Mouse (Mus musculus) liver, postnatal 0 days (tissue): ENCODE data around the gene Aptx. TPM values are rescaled to one million over a fixed set of nuclear protein-coding genes. Genes with fewer than 3 reads are reported as not detected.

Experiments used
- ATAC-seq: fragments of 200-750 bp; cut with Nextera tagmentation; 2 replicates; pipeline ENCODE4 v1.8.0; 2017; ENCODE audit warnings: mild to moderate bottlenecking, moderate library complexity
- DNase-seq: peaks from one replicate; pipeline ENCODE4 v3.0.0-alpha.2; 2016
- H3K27ac ChIP-seq: fragments of 300-500 bp; sonication (generic); 2 replicates; pipeline ENCODE4 v1.5.1; 2014; ENCODE audit warnings: antibody characterized with exemption, moderate library complexity, mild to moderate bottlenecking, low read depth
- H3K27me3 ChIP-seq: fragments of 300-500 bp; sonication (generic); 2 replicates; pipeline ENCODE4 v1.6.1; 2014; ENCODE audit warnings: low read length, control low read depth, mixed read lengths; ENCODE audit not compliant: insufficient read depth
- H3K36me3 ChIP-seq: fragments of 300-500 bp; sonication (generic); replicated peaks from 2 replicates; pipeline ENCODE4 v1.6.1; 2014; ENCODE audit warnings: mild to moderate bottlenecking, control low read depth, low read length, moderate library complexity, mixed read lengths; ENCODE audit not compliant: insufficient read depth
- H3K4me1 ChIP-seq: fragments of 300-500 bp; sonication (generic); 2 replicates; pipeline ENCODE4 v1.6.1; 2014; ENCODE audit warnings: antibody characterized with exemption, mild to moderate bottlenecking, control low read depth; ENCODE audit not compliant: insufficient read depth
- H3K4me2 ChIP-seq: fragments of 300-500 bp; sonication (generic); 2 replicates; pipeline ENCODE4 v1.6.1; 2014; ENCODE audit warnings: low read depth, mild to moderate bottlenecking, low read length, moderate library complexity, mixed read lengths
- H3K4me3 ChIP-seq: fragments of 300-500 bp; sonication (generic); 2 replicates; pipeline ENCODE4 v1.5.1; 2014; ENCODE audit warnings: low read depth, low read length
- H3K9ac ChIP-seq: fragments of 300-500 bp; sonication (generic); replicated peaks from 2 replicates; pipeline ENCODE4 v1.6.1; 2014; ENCODE audit warnings: mild to moderate bottlenecking, moderate library complexity
- H3K9me3 ChIP-seq: fragments of 300-500 bp; sonication (generic); 2 replicates; pipeline ENCODE4 v1.6.1; 2016; ENCODE audit warnings: mild to moderate bottlenecking, control low read depth, low read length, mixed read lengths
- CTCF ChIP-seq: sonication (generic); IDR thresholded peaks from 2 replicates; pipeline ENCODE4 v1.5.1; 2016; ENCODE audit warnings: antibody characterized with exemption, low read depth
- EP300 ChIP-seq: IDR thresholded peaks from 2 replicates; pipeline ENCODE4 v1.6.1; 2016; ENCODE audit warnings: antibody characterized with exemption, low read depth, mild to moderate bottlenecking
- WGBS: fragments of 180-500 bp; shearing (Covaris S2); extraction: QIAGEN DNeasy Blood & Tissue Kit; methylation state at CpG from one replicate; pipeline ENCODE4 v1.1.7; 2014; ENCODE audit not compliant: insufficient replicate concordance; 5-methylcytosine and 5-hydroxymethylcytosine counted together
- microRNA counts: library from miRNA; unstranded; fragments of <30 nt; microRNA quantifications from one replicate; lab custom pipeline; 2015
- microRNA-seq: library from miRNA; unstranded; fragments of <30 nt; microRNA quantifications from one replicate; pipeline ENCODE4, GENCODE M21; 2016
- polyA plus RNA-seq: library from polyadenylated mRNA; unstranded; fragments of >200 nt; fragmentation: Nextera tagmentation; extraction: Ambion mirVana; gene quantifications from 2 replicates; pipeline ENCODE4 v1.2.1, GENCODE M21; 2015

Gene Aptx
- polyA plus RNA-seq, 1 experiment from 2014 or later = 11.6 TPM

GRCm38 (mm10) chr4:40649111-40649510 is 53.9 kb downstream of the Aptx start:
- ATAC-seq (no peak), DNase-seq (no peak)
- Histone ChIP-seq H3K4me2 (no peak overlapping the region), H3K4me1 (no peaks in the 10 kb centered on the region), H3K27ac (no peak overlapping the region), H3K9me3 (no peaks in the 10 kb centered on the region), H3K36me3 (no peaks in the 10 kb centered on the region), H3K9ac (no peak overlapping the region), H3K4me3 (no peak overlapping the region), H3K27me3 (no peaks in the 10 kb centered on the region)
- WGBS = 53% methylated on average over 5 of the region's 5 CpGs
- no peak for TF ChIP-seq EP300

- 42% methylated on average over 5 of the region's 5 CpGs for WGBS
- no peak for TF ChIP-seq EP300
- no peak for TF ChIP-seq CTCF
These were observed 59.4 kb downstream of the Aptx start for GRCm38 (mm10) chr4:40643567-40643966.

DNA sequence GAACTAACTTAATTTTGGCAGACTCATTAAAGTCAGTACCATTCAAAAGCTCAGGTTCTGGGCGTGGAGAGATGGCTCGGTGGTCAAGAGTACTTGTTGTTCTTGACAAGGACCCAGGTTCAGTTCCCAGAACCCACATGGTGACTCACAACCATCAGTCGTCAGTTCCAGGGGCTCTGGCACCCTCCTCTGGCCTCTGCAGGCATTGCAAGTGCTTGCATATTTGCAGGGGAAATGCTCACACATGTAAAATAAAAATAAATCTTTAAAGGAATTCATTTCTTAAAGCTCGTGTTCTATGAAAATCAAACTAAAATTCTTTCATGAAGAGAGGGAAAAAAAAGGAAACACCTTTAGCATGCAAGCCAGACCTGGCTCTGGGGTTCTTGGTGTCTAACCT is 62.0 kb downstream of the Aptx start:
- H3K9me3 ChIP-seq = no peaks in the 10 kb centered on the region
- H3K36me3 ChIP-seq = no peaks in the 10 kb centered on the region
- no peaks in the 10 kb centered on the region for H3K4me1 ChIP-seq
- TF ChIP-seq EP300 (no peak), CTCF (0 out of 2 replicates have a peak, but pooled peaks have one; percentile 21)
- H3K9ac ChIP-seq = no peak overlapping the region
- no peak for DNase-seq
- no peak overlapping the region for H3K27ac ChIP-seq
- no peaks in the 10 kb centered on the region for H3K27me3 ChIP-seq
- H3K4me2 ChIP-seq = no peak overlapping the region
- H3K4me3 ChIP-seq = no peak overlapping the region
- no peak for ATAC-seq
- WGBS = 72% methylated on average over 4 of the region's 4 CpGs

More at GRCm38 (mm10) chr4:40643567-40643966, 59.4 kb downstream of the Aptx start:
- no peaks in the 10 kb centered on the region for H3K4me1 ChIP-seq
- H3K9ac ChIP-seq = no peak overlapping the region
- H3K4me2 ChIP-seq = no peak overlapping the region
- H3K9me3 ChIP-seq = no peaks in the 10 kb centered on the region
- no peak overlapping the region for H3K4me3 ChIP-seq
- no peak overlapping the region for H3K27ac ChIP-seq
- H3K36me3 ChIP-seq = no peaks in the 10 kb centered on the region
- no peaks in the 10 kb centered on the region for H3K27me3 ChIP-seq
- no peak for DNase-seq
- ATAC-seq = no peak

MicroRNA genes within 50 kb of the gene (microRNA counts, 519-probe panel; counts per million panel counts)
- not detected for microRNA mmu-miR-207 (lab: Ali Mortazavi, UCI)

Small RNA genes lying within 50 kb of the gene (microRNA-seq; reads per million reads assigned to microRNA genes)
- gene Mir207 = not detected

Other genes starting within 250 kb of the Aptx start
- gene Tmem215, start 231.0 kb downstream of the Aptx start, polyA plus RNA-seq = 0.07 TPM in 2 replicates
- gene Dnaja1, start 19.0 kb upstream of the Aptx start, polyA plus RNA-seq = 180 and 183 TPM in 2 replicates
- 52.5 and 56.8 TPM in 2 replicates for gene Smu1, start 54.7 kb upstream of the Aptx start, polyA plus RNA-seq
- gene B4galt1, start 150.8 kb upstream of the Aptx start, polyA plus RNA-seq = 26.4 and 30.2 TPM in 2 replicates
- 0.65 and 1.2 TPM in 2 replicates for gene Spink4, start 216.9 kb upstream of the Aptx start, polyA plus RNA-seq
- gene Bag1, start 245.1 kb upstream of the Aptx start, polyA plus RNA-seq = 128 and 136 TPM in 2 replicates
- gene Chmp5, start 245.2 kb upstream of the Aptx start, polyA plus RNA-seq = 46.6 and 49.3 TPM in 2 replicates